Mouse (Mus musculus) limb, embryonic 14.5 days (tissue): ENCODE data around the gene Snrnp35. TPM values are rescaled to one million over a fixed set of nuclear protein-coding genes. Genes with fewer than 3 reads are reported as not detected.
"Not testable (repeated sequence)": the region's sequence is repeated elsewhere in the genome, so short reads cannot be mapped to it uniquely, and the experiment has no call there.

Experiments
- ATAC-seq: fragments of 200-750 bp; cut with Nextera tagmentation; 2 replicates; pipeline ENCODE4 v1.8.0; 2017; ENCODE audit warnings: low read depth, moderate number of reproducible peaks, moderate TSS enrichment; ENCODE audit not compliant: low FRiP score
- DNase-seq: peaks from one replicate; pipeline ENCODE4 v3.0.0-alpha.2; 2015; ENCODE audit warnings: low spot score
- H3K27ac ChIP-seq: fragments of 300-500 bp; sonication (generic); replicated peaks from 2 replicates; pipeline ENCODE4 v1.5.1; 2014; ENCODE audit warnings: low read depth, mild to moderate bottlenecking, low read length, moderate library complexity, mixed read lengths
- H3K27me3 ChIP-seq: fragments of 300-500 bp; sonication (generic); 2 replicates; pipeline ENCODE4 v1.6.1; 2014; ENCODE audit warnings: low read length, mixed read lengths; ENCODE audit not compliant: control insufficient read depth, insufficient read depth
- H3K36me3 ChIP-seq: fragments of 300-500 bp; sonication (generic); 2 replicates; pipeline ENCODE4 v1.6.1; 2014; ENCODE audit warnings: mild to moderate bottlenecking, low read length, moderate library complexity, mixed read lengths; ENCODE audit not compliant: control insufficient read depth, insufficient read depth
- H3K4me1 ChIP-seq: fragments of 300-500 bp; sonication (generic); 2 replicates; pipeline ENCODE4 v1.6.1; 2014; ENCODE audit warnings: antibody characterized with exemption, low read length, mixed read lengths; ENCODE audit not compliant: control insufficient read depth, insufficient read depth
- H3K4me2 ChIP-seq: fragments of 300-500 bp; sonication (generic); replicated peaks from 2 replicates; pipeline ENCODE4 v1.6.1; 2014; ENCODE audit warnings: low read depth, mild to moderate bottlenecking, low read length, moderate library complexity; ENCODE audit not compliant: severe bottlenecking
- H3K4me3 ChIP-seq: fragments of 300-500 bp; sonication (generic); replicated peaks from 2 replicates; pipeline ENCODE4 v1.5.1; 2014; ENCODE audit warnings: low read length
- H3K9ac ChIP-seq: fragments of 300-500 bp; sonication (generic); 2 replicates; pipeline ENCODE4 v1.6.1; 2014; ENCODE audit warnings: mild to moderate bottlenecking, low read depth, low read length, moderate library complexity; ENCODE audit not compliant: severe bottlenecking
- H3K9me3 ChIP-seq: fragments of 300-500 bp; sonication (generic); 2 replicates; pipeline ENCODE4 v1.6.1; 2016; ENCODE audit warnings: low read length; ENCODE audit not compliant: control insufficient read depth
- POLR2A ChIP-seq: fragments of 200-500 bp; IDR thresholded peaks from 2 replicates; pipeline ENCODE4 v1.8.0; 2012; ENCODE audit warnings: inconsistent platforms, mild to moderate bottlenecking, moderate library complexity, borderline replicate concordance; ENCODE audit not compliant: insufficient read depth, insufficient read length; ENCODE audit errors: extremely low read depth
- WGBS: fragments of 180-500 bp; shearing (Covaris S2); extraction: QIAGEN DNeasy Blood & Tissue Kit; methylation state at CpG from one replicate; pipeline ENCODE4 v1.1.7; 2014; 5-methylcytosine and 5-hydroxymethylcytosine counted together
- polyA plus RNA-seq, 2 experiments: library from polyadenylated mRNA; depleted of rRNA in 1 of 2; stranded (reverse) in 1 of 2; unstranded in 1 of 2; fragments of >200 nt; fragmentation: Nextera tagmentation in 1 of 2; extraction: Ambion mirVana in 1 of 2; gene quantifications; 2 replicates each; pipeline versions ENCODE4 v1.2.1 to v1.2.3; 2012 to 2014

Gene Snrnp35
- polyA plus RNA-seq, 2 experiments, result 10.7 to 17.1 TPM

DNA sequence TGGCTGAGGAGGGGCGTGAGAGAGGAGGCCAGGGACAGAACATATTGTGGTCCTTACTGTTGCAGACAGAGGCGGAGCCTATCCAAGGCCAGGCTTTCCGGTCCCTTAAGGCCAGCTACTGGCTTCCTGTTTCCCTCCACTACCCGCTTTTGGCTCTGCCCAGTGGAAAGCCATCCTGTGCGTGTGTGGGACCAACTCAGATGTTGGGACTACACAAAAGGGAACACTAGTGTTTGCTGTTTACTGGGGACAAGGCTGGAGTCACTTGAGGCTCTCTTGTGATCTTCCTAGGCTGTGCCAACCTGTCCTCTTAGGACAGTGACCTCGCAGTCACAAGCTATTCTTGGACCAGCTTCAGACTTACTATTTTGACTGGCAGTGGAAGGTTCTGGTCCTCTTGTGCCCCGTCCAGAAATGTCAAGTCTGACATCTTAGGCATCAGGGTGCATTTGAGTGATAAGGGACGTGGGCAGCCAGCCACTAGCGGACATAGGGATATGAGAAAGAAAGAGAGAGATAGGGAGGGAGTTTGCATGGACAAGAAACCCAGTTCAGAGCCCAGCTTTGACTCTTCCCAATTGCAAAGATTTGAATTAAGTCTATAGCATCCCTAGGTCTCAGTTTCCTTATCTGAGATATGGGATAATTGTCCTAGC lies 15.4 kb downstream of the Snrnp35 start:
- no peaks in the 10 kb centered on the region for H3K4me1 ChIP-seq
- WGBS, result 77% methylated on average over 9 of the region's 9 CpGs
- no peaks in the 10 kb centered on the region for H3K9me3 ChIP-seq
- H3K27ac ChIP-seq, result no peak overlapping the region
- no peak for TF ChIP-seq POLR2A
- peaks cover 86% of the 10 kb centered on the region for H3K36me3 ChIP-seq
- ATAC-seq (no peak), DNase-seq (no peak)
- H3K9ac ChIP-seq, result no peak overlapping the region
- no peaks in the 10 kb centered on the region for H3K27me3 ChIP-seq
- H3K4me3 ChIP-seq, result no peak overlapping the region
- no peak overlapping the region for H3K4me2 ChIP-seq

- Histone ChIP-seq H3K4me3 (no peak overlapping the region), H3K27ac (no peak overlapping the region), H3K9me3 (no peaks in the 10 kb centered on the region), H3K27me3 (no peaks in the 10 kb centered on the region), H3K9ac (no peak overlapping the region), H3K4me1 (no peaks in the 10 kb centered on the region), H3K4me2 (no peak overlapping the region), H3K36me3 (peaks cover 86% of the 10 kb centered on the region)
- TF ChIP-seq POLR2A, result no peak
- ATAC-seq (no peak), DNase-seq (no peak)
- 64% methylated on average over 5 of the region's 5 CpGs for WGBS
Measured at GRCm38 (mm10) chr5:124499001-124499400, 16.1 kb downstream of the Snrnp35 start.

- WGBS, result 76% methylated on average over 2 of the region's 4 CpGs
- H3K4me3 ChIP-seq, H3K27me3 ChIP-seq, H3K4me2 ChIP-seq, H3K9me3 ChIP-seq, H3K9ac ChIP-seq, H3K27ac ChIP-seq, DNase-seq, ATAC-seq, H3K4me1 ChIP-seq: not testable (repeated sequence)
- peaks cover 82% of the 10 kb centered on the region for H3K36me3 ChIP-seq
Measured at GRCm38 (mm10) chr5:124500037-124500436, 17.1 kb downstream of the Snrnp35 start.

DNA sequence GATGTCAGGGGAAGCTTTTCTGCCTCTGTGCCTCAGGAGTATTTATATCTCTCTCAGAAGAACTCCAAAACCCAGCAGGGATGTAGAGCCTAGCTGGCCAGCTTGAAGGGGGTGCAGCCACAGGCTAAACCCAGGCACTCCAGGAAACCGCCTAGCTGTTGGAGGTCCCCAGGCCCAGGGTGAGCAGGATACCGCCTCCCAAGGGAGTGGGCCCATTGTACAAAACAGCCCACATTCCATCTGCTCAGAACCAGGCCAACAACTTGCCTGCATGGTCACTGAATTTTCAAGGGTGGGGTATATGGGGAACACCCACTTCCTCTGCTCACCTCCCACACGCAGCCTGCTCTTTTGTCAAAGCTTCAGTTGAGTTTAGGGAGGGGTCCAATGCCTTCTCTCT lies 17.6 kb downstream of the Snrnp35 start:
- peaks cover 80% of the 10 kb centered on the region for H3K36me3 ChIP-seq
- no peak for TF ChIP-seq POLR2A
- H3K4me3 ChIP-seq, result no peak overlapping the region
- no peak overlapping the region for H3K27ac ChIP-seq
- no peak for DNase-seq
- H3K9ac ChIP-seq, result no peak overlapping the region
- H3K4me1 ChIP-seq, result no peaks in the 10 kb centered on the region
- no peaks in the 10 kb centered on the region for H3K27me3 ChIP-seq
- ATAC-seq, result no peak
- WGBS, result 98% methylated on average over 3 of the region's 3 CpGs
- no peaks in the 10 kb centered on the region for H3K9me3 ChIP-seq
- H3K4me2 ChIP-seq, result no peak overlapping the region

DNA sequence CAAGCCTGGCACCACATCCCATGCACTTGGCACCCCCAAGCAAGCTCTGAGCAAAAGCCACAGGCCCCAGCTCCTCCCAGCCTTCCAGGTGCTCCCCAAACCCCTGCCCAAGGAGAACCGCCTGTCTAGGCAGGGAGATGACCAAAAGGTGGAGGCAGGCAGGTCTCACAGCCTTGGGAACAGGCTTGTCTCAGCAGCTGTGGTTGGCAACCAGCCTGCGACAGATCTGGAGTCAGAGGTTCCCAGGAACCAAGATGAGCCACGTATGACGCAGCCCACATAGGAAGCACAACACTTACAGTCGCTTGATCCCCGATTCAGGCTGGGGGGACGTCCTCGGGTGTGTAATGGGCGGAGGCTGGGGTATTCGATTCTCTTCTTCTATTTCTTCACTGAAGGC lies 18.6 kb downstream of the Snrnp35 start:
- Histone ChIP-seq H3K4me1 (no peaks in the 10 kb centered on the region), H3K4me2 (no peak overlapping the region), H3K36me3 (peaks cover 78% of the 10 kb centered on the region), H3K27me3 (no peaks in the 10 kb centered on the region), H3K9ac (no peak overlapping the region), H3K4me3 (no peak overlapping the region), H3K27ac (no peak overlapping the region), H3K9me3 (no peaks in the 10 kb centered on the region)
- DNase-seq (no peak), ATAC-seq (no peak)
- 90% methylated on average over 10 of the region's 10 CpGs for WGBS
- TF ChIP-seq POLR2A, result no peak

GRCm38 (mm10) chr5:124503742-124504141 lies 20.8 kb downstream of the Snrnp35 start:
- WGBS, result 72% methylated on average over 13 of the region's 14 CpGs
- no peak for TF ChIP-seq POLR2A
- Histone ChIP-seq H3K4me3 (no peak overlapping the region), H3K9me3 (no peaks in the 10 kb centered on the region), H3K4me1 (no peaks in the 10 kb centered on the region), H3K9ac (no peak overlapping the region), H3K4me2 (no peak overlapping the region), H3K27me3 (no peaks in the 10 kb centered on the region), H3K27ac (no peak overlapping the region), H3K36me3 (peaks cover 86% of the 10 kb centered on the region)
- ATAC-seq, result no peak
- DNase-seq, result no peak
